Mouse (Mus musculus) ovary, postnatal 14 days (tissue): ENCODE results near the gene Tbx20.

Source experiments
- DNase-seq: peaks from one replicate; pipeline ENCODE4 v3.0.0; 2022; ENCODE audit warnings: low spot score

Tbx20 gene

DNA sequence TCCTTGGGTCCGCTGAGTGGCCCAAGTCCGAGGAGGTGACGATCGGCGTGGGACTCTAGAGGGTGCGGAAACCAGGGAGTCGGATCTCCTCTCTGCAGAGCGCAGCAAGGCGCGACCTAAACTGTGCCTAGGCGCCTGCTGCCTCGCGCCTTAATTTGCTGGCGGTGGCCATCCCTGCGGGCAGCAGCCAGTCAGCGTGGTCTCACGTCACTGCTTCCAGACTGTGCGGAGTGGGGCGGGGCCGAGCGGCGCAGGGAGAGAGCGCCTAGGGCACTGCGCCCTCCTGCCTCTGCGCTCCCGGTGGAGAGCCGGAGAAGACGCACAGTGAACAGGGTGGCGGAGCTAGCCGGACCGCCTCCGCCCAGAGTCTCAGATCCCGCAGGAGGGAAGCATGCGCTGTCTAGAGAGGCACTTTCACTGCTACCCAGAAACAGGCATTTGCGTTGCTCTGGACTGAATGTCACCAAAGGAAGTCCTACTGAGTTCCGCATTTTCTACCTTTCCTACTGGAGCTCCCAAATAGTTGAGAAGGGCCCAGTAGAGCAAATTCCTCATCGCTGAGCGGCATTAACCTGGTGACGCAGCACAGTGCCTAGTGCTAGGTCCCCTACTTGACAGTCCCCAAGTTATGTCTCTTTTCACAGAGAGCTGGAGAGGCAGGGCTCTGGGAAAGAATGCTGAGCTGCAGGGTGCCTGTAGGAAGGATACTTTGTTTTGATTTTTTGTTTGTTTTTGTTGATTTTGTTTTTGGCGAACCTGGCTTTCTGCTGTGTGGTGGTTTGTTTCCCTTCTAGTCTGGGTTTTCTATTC lies at the start of gene Tbx20:
TSS of gene Tbx20 (minus strand) at position 144 of the 810 bp plus-strand sequence.
- DNase-seq, result no peak

DNA sequence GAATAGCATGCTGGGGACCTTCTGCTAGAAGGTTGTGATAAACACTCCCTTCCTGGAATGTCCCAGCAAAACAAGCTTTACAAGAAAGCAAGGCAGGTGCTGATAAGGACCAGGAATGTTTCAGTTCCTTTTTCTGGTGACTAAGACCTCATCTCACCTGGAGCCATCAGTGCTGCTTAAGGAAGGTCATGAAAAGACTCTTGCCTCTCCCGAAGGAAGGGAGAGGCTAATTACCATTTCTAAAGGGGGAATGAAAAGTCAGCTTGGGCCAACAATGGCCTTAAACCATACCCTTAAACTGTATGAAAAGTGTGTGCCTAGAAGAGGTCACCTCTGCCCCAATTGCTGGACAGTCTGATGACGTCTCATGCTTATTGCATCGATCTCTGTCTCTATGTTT lies 44.4 kb upstream of the Tbx20 start:
- no peak for DNase-seq

DNA sequence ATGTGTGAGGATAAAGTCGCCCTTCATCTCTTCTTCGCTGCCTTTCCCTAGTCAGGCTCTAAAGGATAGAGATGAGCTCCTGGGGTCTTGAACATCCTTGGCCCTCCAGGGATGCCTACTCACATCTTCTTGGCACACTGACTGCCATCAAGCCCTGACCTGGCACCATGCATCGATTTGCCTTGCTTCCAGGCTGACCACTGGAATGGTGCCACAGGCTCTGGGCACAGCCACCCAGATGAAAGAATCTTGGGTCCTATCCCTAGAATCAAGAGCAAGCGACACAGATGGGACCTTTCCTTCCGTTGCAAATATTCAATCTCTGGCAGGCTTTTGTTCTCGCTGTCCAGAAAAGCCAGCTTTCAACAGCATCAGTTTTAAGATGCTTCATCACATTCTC lies 38.4 kb upstream of the Tbx20 start:
- DNase-seq, result no peak

- DNase-seq, result no peak
Observed at GRCm38 (mm10) chr9:24792110-24792509, 18.0 kb upstream of the Tbx20 start.

- no peak for DNase-seq
Observed at GRCm38 (mm10) chr9:24789396-24789795, 15.3 kb upstream of the Tbx20 start.

- DNase-seq, result no peak
Observed at GRCm38 (mm10) chr9:24782338-24782737, 8.2 kb upstream of the Tbx20 start.

DNA sequence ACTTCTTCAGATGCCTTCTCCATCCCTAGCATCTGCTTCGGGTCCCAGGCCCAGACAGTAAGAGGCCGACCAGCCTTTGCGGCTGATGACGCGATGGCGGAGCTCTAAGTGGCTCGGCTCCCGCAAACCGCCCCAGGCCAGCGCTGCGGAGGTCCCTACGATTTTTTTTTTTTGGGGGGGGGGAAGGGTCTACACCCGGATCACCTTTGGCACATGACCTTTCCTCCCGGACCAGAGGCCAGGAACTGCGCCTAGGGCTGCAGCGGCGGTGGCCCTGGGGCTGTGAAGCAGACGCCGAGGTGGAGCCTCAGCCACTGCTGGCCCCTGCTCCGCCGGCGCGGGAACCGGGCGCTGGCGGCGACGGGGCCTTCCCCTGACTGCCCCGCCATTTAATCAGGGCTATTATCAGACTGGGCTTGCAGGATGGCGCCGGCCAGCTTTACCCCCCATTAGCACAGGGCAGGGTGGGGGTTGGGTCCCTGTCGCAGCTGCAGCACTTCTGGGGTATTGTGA lies 6.9 kb upstream of the Tbx20 start:
- no peak for DNase-seq

- no peak for DNase-seq
Observed at GRCm38 (mm10) chr9:24780391-24780928, 6.4 kb upstream of the Tbx20 start.

DNA sequence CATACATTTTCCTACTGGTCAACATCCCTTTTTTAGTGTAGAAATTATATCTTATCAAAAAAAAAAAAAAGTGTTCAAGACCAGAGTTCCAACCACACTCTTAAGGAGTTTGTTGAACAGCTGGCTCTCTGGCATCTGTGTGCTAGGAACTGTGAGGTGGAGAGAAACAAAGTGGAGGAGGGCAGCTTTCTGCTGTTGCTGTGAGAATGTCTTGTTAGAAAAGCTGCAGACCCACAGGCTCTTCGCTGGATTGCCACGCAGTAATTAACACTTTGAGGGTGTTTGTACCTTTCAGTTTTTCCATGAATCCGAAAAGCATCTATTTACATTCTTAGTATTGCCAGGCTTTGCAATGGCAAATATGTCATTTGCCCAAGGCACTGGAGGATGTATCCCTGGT lies 5.9 kb upstream of the Tbx20 start:
- no peak for DNase-seq

GRCm38 (mm10) chr9:24778571-24778970 lies 4.5 kb upstream of the Tbx20 start:
- no peak for DNase-seq

DNA sequence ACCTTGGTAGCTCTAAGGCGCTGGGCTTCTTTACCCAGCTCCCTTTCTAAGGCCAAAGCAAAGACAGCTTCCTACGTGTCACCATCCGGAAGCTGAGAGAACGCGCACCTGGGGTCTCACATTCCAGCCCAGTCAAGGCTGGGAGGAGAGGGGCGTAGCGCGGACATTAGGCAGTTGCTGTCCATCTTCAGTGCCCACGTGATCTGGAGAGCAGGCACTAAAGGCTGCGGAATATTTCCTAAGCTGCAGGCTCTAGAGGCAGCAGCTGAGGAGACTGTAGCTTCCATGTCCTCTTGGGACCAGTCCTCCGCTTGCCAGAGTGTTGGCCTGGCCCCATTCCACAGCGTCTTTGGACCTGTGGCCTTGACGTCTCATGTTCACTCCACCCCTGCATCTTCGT lies 3.9 kb upstream of the Tbx20 start:
- no peak for DNase-seq

GRCm38 (mm10) chr9:24777176-24777895 lies 3.2 kb upstream of the Tbx20 start:
- no peak for DNase-seq

DNA sequence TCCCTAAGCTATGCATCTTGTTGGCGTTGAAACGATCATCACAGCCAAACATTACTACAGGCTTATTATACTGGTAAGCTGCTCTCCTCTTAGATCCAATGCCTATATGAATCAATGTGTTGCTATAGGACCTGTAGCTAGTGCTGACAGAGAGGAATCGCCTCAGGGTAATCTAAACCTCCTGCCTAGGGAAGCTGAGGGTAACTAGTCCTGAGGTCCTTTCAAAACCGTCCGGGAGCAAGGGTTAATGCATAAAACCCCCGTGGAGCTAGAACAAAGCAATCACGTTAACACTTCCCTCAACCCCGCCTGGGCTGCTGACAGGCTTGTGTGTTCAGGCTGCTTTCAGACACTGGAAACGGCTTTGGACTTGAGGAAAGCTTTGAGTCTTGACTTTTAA lies 2.4 kb upstream of the Tbx20 start:
- DNase-seq, result no peak

DNA sequence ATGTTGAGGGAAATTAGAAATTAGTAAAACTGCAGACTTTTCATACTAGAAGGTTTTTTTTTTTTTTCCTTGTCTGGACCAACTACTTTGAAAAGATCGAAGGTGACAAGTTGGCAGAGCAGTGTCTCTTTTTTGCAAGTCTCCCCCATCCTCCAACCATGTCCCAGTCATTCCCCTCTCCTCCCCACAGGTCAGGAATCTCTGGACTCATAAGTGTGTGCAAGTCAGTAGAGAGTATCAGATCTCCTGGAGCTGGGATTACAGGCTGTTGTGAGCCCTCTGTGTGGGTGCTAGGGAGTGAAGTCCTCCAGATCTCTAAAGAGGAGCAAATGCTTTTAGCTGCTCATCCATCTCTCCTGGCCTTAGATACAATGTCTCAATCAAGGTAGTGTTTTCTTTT lies 1.5 kb upstream of the Tbx20 start:
- no peak for DNase-seq

DNA sequence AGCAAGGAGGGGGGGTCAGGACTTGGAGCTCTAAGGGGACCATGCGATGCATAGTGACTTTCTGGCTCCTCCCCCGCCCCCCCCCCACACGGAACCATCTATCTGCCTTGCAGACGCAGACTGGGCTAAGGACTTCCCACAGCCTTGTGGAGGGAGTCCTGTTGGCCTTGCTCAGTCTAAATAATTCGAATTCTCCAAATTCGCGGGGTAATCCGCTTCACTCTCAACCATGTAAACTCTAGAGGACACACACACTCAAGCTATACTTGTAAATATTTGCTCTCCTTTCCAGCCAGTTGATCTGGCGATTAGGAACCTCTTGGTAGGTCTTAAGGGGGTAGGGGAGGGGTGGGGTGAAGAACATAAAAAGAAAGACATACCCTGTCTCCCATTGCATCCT lies 898 bp upstream of the Tbx20 start:
- DNase-seq, result no peak

DNA sequence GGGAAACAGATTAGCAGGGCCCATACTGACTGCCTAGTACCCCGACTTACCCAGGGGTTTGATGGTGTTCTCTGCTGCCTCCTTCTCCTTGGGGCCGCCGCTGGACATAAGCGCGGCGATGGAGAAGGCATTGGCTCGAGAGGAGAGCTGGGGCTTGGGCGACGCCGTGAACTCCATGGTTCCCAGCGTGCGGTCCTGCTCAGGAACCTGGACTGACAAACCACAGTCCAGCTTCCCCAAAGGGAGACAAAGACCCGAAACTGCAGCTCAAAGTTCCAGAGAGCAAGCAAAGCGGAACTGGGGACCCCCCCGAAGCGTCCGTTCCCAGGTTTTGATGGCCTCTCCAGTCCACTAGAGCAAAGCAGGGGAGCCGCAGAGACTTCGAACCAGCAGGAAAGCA lies 434 bp downstream of the Tbx20 start:
- DNase-seq, result no peak

GRCm38 (mm10) chr9:24773171-24773570 lies 932 bp downstream of the Tbx20 start:
- DNase-seq, result no peak

DNA sequence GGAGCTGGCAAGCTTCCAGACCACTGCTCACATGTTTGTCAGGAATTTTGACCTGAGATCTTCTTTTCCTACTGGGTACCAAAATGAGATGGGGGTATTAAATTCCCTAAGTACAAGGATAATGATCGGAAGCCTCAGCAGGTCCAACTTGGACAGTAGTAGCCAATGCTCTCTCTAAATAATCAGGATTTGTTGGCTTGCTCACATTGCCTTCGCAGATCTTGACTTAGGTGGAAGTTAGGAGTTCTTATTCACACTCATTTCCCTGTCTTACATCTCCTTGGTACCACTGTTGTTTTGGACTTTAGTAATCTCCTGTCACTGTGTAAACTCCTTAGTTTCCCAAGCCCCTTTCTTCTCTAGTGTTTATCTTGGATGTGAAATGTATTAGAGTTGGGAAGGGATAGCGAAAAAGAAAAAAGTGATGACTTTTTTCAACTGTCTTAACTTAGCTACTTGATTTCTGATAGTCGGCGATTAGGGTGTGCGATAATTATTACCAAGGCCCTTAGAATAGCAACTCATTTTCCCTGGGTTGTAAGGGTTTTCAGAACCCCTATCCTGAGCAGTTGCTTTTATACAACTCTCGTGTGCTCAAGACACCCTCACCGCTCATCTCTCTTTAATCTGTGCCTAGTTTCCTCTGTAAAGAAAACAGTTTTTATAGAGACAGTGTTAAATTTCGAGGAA lies 1.5 kb downstream of the Tbx20 start:
- no peak for DNase-seq

- no peak for DNase-seq
Observed at GRCm38 (mm10) chr9:24771713-24772112, 2.4 kb downstream of the Tbx20 start.

DNA sequence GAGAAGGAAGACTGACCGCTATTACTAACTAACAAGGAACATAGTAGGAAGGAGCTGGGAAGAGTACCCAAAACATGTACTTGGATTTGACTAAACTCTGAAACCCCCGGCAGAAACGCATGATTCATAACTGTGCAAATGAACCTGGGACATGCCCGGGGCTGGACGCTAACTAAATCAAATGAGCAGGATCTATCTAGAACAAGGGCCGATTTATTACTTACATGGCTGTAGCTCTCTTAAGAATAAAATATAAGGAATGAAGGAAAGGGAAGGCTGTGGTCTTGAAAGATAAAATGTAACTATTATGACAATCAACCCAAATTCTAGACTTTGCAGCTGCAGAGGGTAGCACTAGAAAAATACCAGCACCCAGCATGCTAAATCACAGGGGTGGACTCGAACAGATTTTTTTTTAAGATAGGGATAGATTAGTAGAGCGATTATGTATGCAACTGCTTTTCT lies 3.1 kb downstream of the Tbx20 start:
- DNase-seq, result no peak

DNA sequence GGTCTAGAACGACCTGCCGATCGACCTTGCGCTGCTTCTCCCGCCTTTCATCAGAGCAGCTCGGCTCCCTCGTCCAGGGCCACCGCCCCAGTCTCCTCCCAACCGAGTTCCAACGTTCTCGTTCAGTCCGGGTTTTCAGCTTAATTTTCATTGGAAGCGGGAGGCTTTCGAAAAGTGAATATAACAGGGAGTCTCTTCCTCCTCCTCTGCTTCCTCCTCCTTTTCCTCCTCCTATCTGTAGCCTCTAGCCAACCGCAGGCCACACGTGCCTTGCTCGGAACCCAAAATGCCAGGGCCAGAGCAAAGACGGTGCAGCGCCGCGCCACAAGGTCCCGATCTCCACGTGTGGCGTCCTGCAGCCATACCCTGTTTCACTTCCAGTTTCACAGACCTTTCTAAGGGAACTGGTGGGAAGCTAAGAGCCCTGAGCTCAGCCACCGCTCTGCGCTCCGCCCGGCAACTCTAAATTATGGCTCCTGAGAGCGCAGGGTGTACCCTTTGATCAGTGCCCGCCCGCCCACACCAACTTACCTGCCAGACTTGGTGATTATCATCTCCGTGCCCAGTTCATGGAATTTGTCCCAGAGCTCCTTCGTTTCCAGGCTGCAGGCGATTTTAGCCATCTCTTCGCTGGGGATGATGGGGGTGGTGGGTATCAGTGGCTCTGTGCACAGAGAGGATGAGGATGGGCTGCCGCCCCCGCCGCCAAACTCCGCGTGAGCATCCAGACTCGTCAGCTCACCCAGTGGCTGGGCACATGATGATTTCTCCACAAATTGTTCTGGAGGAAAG lies 3.8 kb downstream of the Tbx20 start:
- no peak for DNase-seq

- no peak for DNase-seq
Observed at GRCm38 (mm10) chr9:24769611-24770010, 4.5 kb downstream of the Tbx20 start.
